Mouse (Mus musculus) left cerebral cortex, adult 9 months (tissue): ENCODE measurements around the gene Erc2.

Experiments
- DNase-seq, 2 experiments: peaks; one replicate each; pipeline ENCODE4 v3.0.0; 2022; ENCODE audit warnings: low spot score in 2 of 2

The Erc2 gene

GRCm38 (mm10) chr14:27622176-27622922, at the start of gene Erc2:
TSS of gene Erc2 (plus strand) at chr14:27622428.
- peak; percentile 54 to 75 for DNase-seq

DNA sequence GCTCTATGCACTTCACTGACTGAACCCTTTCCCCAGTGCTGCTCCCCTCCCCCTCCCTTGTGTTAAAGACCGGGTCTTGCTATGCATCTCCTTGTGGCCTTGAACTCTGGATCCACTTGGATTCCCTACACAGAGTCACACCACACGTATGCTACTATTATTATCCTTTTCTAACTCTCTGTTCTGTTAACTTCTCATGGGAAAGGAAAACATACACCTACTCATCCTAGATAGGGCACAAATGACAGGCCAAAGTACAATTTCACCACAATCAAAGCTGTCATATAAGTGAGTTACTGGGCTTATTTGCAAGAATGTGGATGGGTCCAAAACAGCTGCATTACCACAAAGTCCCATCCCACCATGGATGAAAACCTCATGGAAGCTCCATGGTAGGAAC, 43.8 kb upstream of the Erc2 start:
- DNase-seq = no peak

GRCm38 (mm10) chr14:27589616-27590015, 32.6 kb upstream of the Erc2 start:
- peak in 1 of 2 experiments; percentile 55 for DNase-seq

GRCm38 (mm10) chr14:27592163-27592562, 30.1 kb upstream of the Erc2 start:
- no peak for DNase-seq

DNA sequence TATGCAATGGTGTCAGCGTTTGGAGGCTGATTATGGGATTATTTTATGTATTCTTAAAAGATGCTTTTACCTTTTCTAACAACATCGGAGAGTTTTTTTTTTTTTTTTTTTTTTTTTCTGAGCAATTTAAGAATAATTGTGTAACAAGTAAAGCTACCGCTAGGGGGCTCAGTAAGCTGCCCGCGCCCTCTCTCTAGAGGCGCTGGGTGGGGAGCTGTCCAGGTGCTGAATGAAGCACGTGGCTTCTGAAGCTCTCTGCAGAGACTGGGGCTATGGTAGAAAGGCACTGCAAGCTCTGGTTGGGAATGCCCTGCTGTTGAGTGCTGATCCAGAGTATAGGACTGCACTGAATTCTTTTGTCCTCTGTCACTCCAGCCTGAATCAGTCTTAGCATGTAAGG, 26.0 kb upstream of the Erc2 start:
- DNase-seq = peak in 1 of 2 experiments; percentile 47

DNA sequence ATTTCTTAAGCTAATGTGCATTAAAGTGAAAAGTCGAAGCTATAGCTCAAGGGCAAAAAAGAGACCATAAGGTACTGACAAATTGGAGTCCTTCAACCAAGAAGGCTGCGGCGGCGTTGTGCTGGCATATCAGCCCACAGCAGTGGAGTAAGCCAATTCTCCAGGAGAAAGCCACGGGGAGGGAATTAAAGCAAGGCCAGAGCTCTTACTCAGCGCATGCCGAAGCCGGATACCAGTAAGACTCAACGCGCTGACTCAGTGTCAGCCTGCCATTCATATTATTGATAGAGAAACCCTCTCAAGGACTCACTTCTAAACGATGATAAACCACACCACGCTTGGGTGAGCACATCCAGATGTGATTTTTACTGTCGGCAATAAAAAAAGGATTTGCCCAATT, 20.1 kb upstream of the Erc2 start:
- peak in 1 of 2 experiments; percentile 9 for DNase-seq

- DNase-seq = peak in 1 of 2 experiments; percentile 39
Observed at GRCm38 (mm10) chr14:27607419-27607818, 14.8 kb upstream of the Erc2 start.

- DNase-seq = no peak
Observed at GRCm38 (mm10) chr14:27613766-27614165, 8.5 kb upstream of the Erc2 start.

DNA sequence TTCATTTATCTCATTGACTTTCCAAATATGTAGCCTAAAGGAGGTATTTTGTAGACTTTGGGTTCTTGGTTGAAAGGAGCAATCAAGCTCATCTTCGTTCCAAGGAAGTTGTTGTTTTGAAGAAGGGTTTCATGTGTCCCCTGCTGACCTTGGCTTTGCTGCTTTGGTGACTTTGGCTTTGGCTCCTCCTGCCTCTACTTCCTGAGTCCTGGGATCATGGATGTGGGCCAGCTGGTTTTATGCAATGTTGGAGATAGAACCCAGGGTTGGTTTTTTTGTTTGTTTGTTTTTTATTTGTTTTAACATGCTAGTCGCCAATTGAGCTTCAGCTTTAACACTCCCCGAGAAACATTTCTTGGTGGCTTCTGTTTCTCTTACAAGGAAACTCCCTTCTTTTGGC, 4.9 kb upstream of the Erc2 start:
- DNase-seq = no peak

DNA sequence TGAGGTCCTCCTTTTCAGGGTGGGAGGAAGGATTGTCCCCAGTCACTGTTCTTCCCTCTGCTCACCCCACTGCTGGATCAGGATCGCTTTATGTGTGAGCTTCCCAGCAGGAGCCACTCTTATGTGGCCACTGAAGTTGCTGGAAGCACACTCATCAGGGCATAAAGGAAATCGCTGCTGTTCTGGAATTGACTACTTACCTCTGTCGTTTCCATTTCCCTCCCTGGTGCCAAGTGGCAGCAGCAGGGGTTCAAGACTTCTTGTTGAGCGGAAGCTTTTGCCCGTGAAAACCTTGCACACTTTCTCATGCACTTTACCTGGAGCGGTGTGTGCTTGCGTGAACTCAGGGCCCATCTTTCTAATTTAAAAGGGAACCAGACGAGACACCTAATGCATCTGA, 652 bp upstream of the Erc2 start:
- no peak for DNase-seq

DNA sequence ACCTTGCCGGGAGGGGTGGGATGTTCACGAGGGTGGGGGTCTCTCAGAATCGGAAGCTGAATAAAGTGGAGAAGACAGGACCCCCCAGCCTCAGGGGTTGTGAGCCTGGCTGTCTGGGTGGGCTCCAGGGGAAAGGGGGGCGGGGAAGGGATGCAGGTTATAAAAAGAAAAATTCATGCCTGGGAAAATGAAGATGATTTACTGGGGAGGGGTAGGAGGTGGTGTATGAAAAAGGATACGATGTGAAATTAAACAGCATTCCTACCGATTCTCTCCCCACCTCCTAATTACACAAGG, 643 bp downstream of the Erc2 start:
- DNase-seq = no peak

GRCm38 (mm10) chr14:27623368-27623767, 1.1 kb downstream of the Erc2 start:
- peak; percentile 61 to 83 for DNase-seq

DNA sequence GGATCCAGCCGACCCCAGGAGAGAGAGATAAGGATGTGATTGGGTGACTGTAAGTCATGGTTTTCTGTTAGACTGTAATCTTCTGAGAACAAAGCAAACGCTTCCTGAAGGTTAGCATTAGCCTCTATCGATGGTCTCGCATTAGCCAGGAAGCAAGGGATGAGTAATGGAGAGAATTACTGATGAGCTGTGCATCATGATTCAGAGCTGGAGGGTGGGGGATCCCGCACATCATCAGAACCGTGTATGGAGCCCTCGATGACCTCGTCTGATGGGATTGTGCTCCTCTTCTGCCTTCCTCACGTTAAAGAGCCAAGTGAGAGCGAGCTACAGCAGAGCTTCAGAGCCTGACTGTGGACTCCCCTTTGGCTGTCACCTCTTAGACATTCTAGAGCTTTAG, 6.5 kb downstream of the Erc2 start:
- no peak for DNase-seq

DNA sequence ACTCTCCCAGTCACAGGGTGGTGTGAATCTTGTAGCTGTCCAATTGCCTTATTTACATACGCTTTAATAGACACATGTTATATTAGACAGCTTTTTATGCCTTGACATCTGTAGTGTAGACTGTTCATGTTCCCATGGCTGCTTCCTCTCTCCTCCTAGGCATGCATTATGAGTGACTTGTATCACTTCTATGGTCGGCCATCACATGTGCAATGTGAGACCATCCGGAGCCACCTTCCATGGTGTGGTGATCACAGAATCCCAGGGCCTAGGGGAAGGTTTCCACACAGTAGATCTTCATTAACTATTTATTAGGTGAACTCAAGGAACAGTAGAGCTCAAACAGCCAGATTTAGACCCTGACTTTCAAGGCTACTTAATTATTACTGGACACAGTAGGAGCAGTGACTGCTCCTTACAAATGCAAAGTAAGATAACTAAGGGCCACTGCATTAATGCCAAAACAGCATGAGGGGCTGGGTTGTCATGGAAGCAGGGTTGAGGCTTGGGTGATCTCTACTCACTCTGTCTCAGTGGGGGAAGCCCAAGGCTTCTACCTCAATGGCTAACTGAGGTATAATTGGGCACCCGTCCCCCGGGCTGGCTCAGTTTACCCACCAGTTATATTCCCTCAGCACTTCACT, 7.3 kb downstream of the Erc2 start:
- no peak for DNase-seq

DNA sequence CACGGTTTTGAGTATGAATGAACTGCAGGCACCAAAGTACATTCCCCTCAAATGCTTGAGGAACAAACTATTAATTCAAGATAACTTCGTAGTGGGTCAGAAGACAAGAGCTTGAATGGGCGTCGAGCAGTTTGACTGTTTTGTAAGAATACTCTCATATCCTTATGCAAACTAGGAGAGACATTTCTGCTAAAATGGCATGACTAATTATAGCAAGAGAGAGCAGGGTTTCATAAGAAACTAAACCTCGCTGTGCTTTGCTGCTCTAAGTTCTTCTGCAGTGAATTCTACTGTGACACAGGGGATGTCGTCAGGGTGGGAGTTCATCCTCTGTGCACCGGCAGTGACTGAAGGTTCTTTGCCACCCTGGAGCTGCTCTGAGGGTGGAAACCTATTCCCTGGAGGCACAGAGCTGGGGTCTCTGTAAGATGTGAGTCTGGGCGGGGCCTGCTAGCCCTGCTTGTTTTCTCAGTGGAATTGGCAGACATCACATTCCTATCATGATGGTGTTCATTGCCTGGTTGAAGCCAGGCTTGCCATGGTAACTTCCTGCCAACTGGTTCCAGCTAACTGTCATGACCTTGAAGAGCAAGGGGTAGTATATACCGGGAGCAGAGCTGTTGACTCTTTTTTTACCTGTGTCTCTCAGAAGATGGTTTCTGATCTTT, 8.9 kb downstream of the Erc2 start:
- peak in 1 of 2 experiments; percentile 33 for DNase-seq

GRCm38 (mm10) chr14:27634761-27635160, 12.5 kb downstream of the Erc2 start:
- DNase-seq = no peak

DNA sequence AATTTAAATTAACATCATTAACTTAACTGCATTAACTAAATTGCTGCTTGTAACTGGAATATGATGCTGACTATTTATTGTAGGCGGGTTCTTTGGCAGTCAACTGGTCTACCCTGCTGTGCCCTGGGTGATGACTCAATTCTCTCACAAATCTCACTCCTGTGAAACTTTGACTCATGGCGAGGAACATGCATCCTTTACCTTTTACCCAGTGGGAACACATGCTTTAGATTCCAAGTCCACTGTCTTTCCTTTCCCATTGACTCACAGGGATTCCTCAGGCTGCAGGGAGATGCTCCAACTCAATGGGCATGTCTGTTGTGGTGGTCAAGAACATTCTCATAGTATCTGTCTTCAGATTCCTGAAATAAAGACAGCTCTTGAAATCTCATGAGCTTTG, 14.3 kb downstream of the Erc2 start:
- no peak for DNase-seq

- peak in 1 of 2 experiments; percentile 51 for DNase-seq
Observed at GRCm38 (mm10) chr14:27641382-27641781, 19.2 kb downstream of the Erc2 start.

DNA sequence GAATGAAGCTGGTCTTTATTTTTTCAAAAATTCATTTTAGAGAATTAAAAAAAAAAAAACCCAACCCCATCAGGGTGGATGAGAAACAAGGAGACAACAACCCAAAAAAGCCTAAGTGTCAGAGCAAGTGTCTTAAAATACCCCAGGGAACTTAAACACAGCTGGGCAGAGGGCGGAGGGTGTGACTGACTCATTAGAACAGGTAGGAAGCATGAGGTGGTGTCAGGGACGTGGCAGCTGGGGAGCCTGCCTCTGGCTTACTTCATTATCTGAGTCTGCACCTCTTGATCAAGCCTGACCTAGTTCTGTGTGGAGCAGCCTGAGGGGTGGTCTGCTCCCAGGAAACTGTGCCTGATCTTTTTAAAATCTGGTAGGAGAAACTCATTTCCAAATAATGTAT, 20.8 kb downstream of the Erc2 start:
- peak; percentile 42 to 61 for DNase-seq

GRCm38 (mm10) chr14:27654670-27655069, 32.4 kb downstream of the Erc2 start:
- no peak for DNase-seq

- DNase-seq = no peak
Observed at GRCm38 (mm10) chr14:27658616-27659015, 36.4 kb downstream of the Erc2 start.

GRCm38 (mm10) chr14:27661466-27661865, 39.2 kb downstream of the Erc2 start:
- DNase-seq = no peak

GRCm38 (mm10) chr14:27662251-27662650, 40.0 kb downstream of the Erc2 start:
- DNase-seq = peak in 1 of 2 experiments; percentile 45
